Mouse (Mus musculus): Measurements from ENCODE around the gene Traf3ip1. TPM values are rescaled to one million over a fixed set of nuclear protein-coding genes. Genes with fewer than 3 reads are reported as not detected.

Traf3ip1 gene
- polyA plus RNA-seq, 1 experiment, result 20.0 TPM

- Histone ChIP-seq H3K27me3 (ENCODE audit: control insufficient read depth, insufficient read depth, low read length) (no peaks in the 10 kb centered on the region), H3K4me3 (replicated peaks; ENCODE audit: insufficient read depth, low read depth, low read length) (no peak overlapping the region), H3K27ac (ENCODE audit: insufficient read depth, low read length) (no peak overlapping the region), H3K4me1 (ENCODE audit: control insufficient read depth, insufficient read depth, low read length) (peaks cover 25% of the 10 kb centered on the region)
- 71% methylated on average over 9 of the region's 9 CpGs for WGBS
- DNase-seq, result no peak
- no peak for TF ChIP-seq CTCF (IDR thresholded peaks at IDR 0.05; ENCODE audit: borderline replicate concordance, insufficient read depth, low read depth, low read length)
- no peak for TF ChIP-seq POLR2A (IDR thresholded peaks at IDR 0.05; ENCODE audit: borderline replicate concordance, insufficient read depth, low read length)
Measured at GRCm38 (mm10) chr1:91453932-91454331, 40.5 kb upstream of the Traf3ip1 start.

GRCm38 (mm10) chr1:91454366-91454765 lies 40.1 kb upstream of the Traf3ip1 start:
- whole genome bisulfite sequencing, result 62% methylated on average over 3 of the region's 3 CpGs
- no peak overlapping the region for H3K4me3 ChIP-seq (replicated peaks; ENCODE audit: insufficient read depth, low read depth, low read length)
- H3K27ac ChIP-seq (ENCODE audit: insufficient read depth, low read length), result no peak overlapping the region
- DNase-seq, result no peak
- peaks cover 25% of the 10 kb centered on the region for H3K4me1 ChIP-seq (ENCODE audit: control insufficient read depth, insufficient read depth, low read length)
- H3K27me3 ChIP-seq (ENCODE audit: control insufficient read depth, insufficient read depth, low read length), result no peaks in the 10 kb centered on the region
- TF ChIP-seq CTCF (IDR thresholded peaks at IDR 0.05; ENCODE audit: borderline replicate concordance, insufficient read depth, low read depth, low read length), result no peak
- no peak for TF ChIP-seq POLR2A (IDR thresholded peaks at IDR 0.05; ENCODE audit: borderline replicate concordance, insufficient read depth, low read length)

- H3K27ac ChIP-seq (ENCODE audit: insufficient read depth, low read length), result no peak overlapping the region
- WGBS, result 59% methylated on average over 3 of the region's 3 CpGs
- TF ChIP-seq POLR2A (IDR thresholded peaks at IDR 0.05; ENCODE audit: borderline replicate concordance, insufficient read depth, low read length) (no peak), CTCF (IDR thresholded peaks at IDR 0.05; ENCODE audit: borderline replicate concordance, insufficient read depth, low read depth, low read length) (no peak)
Measured at GRCm38 (mm10) chr1:91454927-91455326, 39.5 kb upstream of the Traf3ip1 start.

GRCm38 (mm10) chr1:91455661-91456161 lies 38.7 kb upstream of the Traf3ip1 start:
- no peak for DNase-seq
- no peak overlapping the region for H3K4me3 ChIP-seq (replicated peaks; ENCODE audit: insufficient read depth, low read depth, low read length)
- WGBS, result 45% methylated on average over 7 of the region's 7 CpGs
- peaks cover 25% of the 10 kb centered on the region for H3K4me1 ChIP-seq (ENCODE audit: control insufficient read depth, insufficient read depth, low read length)
- TF ChIP-seq POLR2A (IDR thresholded peaks at IDR 0.05; ENCODE audit: borderline replicate concordance, insufficient read depth, low read length) (no peak), CTCF (IDR thresholded peaks at IDR 0.05; ENCODE audit: borderline replicate concordance, insufficient read depth, low read depth, low read length) (no peak)
- no peaks in the 10 kb centered on the region for H3K27me3 ChIP-seq (ENCODE audit: control insufficient read depth, insufficient read depth, low read length)
- H3K27ac ChIP-seq (ENCODE audit: insufficient read depth, low read length), result no peak overlapping the region

More at GRCm38 (mm10) chr1:91454927-91455326, 39.5 kb upstream of the Traf3ip1 start:
- Histone ChIP-seq H3K4me3 (replicated peaks; ENCODE audit: insufficient read depth, low read depth, low read length) (no peak overlapping the region), H3K27me3 (ENCODE audit: control insufficient read depth, insufficient read depth, low read length) (no peaks in the 10 kb centered on the region), H3K4me1 (ENCODE audit: control insufficient read depth, insufficient read depth, low read length) (peaks cover 25% of the 10 kb centered on the region)
- no peak for DNase-seq

- TF ChIP-seq POLR2A (IDR thresholded peaks at IDR 0.05; ENCODE audit: borderline replicate concordance, insufficient read depth, low read length) (no peak), CTCF (IDR thresholded peaks at IDR 0.05; ENCODE audit: borderline replicate concordance, insufficient read depth, low read depth, low read length) (no peak)
- Histone ChIP-seq H3K27me3 (ENCODE audit: control insufficient read depth, insufficient read depth, low read length) (no peaks in the 10 kb centered on the region), H3K4me1 (ENCODE audit: control insufficient read depth, insufficient read depth, low read length) (peaks cover 25% of the 10 kb centered on the region), H3K27ac (ENCODE audit: insufficient read depth, low read length) (no peak overlapping the region), H3K4me3 (replicated peaks; ENCODE audit: insufficient read depth, low read depth, low read length) (no peak overlapping the region)
- WGBS, result 28% methylated on average over 11 of the region's 11 CpGs
- DNase-seq, result peak in 1 of 2 experiments; percentile 24
Measured at GRCm38 (mm10) chr1:91456301-91456801, 38.1 kb upstream of the Traf3ip1 start.

- TF ChIP-seq CTCF (IDR thresholded peaks at IDR 0.05; ENCODE audit: borderline replicate concordance, insufficient read depth, low read depth, low read length), result no peak
- no peak for TF ChIP-seq POLR2A (IDR thresholded peaks at IDR 0.05; ENCODE audit: borderline replicate concordance, insufficient read depth, low read length)
- no peaks in the 10 kb centered on the region for H3K27me3 ChIP-seq (ENCODE audit: control insufficient read depth, insufficient read depth, low read length)
- peaks cover 19% of the 10 kb centered on the region for H3K4me1 ChIP-seq (ENCODE audit: control insufficient read depth, insufficient read depth, low read length)
- H3K27ac ChIP-seq (ENCODE audit: insufficient read depth, low read length), result no peak overlapping the region
- no peak for DNase-seq
- H3K4me3 ChIP-seq (replicated peaks; ENCODE audit: insufficient read depth, low read depth, low read length), result no peak overlapping the region
- WGBS, result 81% methylated on average over 4 of the region's 4 CpGs
Measured at GRCm38 (mm10) chr1:91457116-91457515, 37.3 kb upstream of the Traf3ip1 start.

GRCm38 (mm10) chr1:91457698-91458097 lies 36.7 kb upstream of the Traf3ip1 start:
- 27% methylated on average over 5 of the region's 5 CpGs for WGBS
- Histone ChIP-seq H3K4me1 (ENCODE audit: control insufficient read depth, insufficient read depth, low read length) (peaks cover 15% of the 10 kb centered on the region), H3K27ac (ENCODE audit: insufficient read depth, low read length) (no peak overlapping the region), H3K27me3 (ENCODE audit: control insufficient read depth, insufficient read depth, low read length) (no peaks in the 10 kb centered on the region), H3K4me3 (replicated peaks; ENCODE audit: insufficient read depth, low read depth, low read length) (peak overlapping the region; percentile 71)
- no peak for DNase-seq
- TF ChIP-seq POLR2A (IDR thresholded peaks at IDR 0.05; ENCODE audit: borderline replicate concordance, insufficient read depth, low read length) (no peak), CTCF (IDR thresholded peaks at IDR 0.05; ENCODE audit: borderline replicate concordance, insufficient read depth, low read depth, low read length) (no peak)

GRCm38 (mm10) chr1:91458223-91458861 lies 36.1 kb upstream of the Traf3ip1 start:
- no peaks in the 10 kb centered on the region for H3K27me3 ChIP-seq (ENCODE audit: control insufficient read depth, insufficient read depth, low read length)
- under 1% methylated on average over 8 of the region's 8 CpGs for WGBS
- DNase-seq, result peak; percentile 53 to 72
- H3K27ac ChIP-seq (ENCODE audit: insufficient read depth, low read length), result peak overlapping the region; percentile 62
- H3K4me3 ChIP-seq (replicated peaks; ENCODE audit: insufficient read depth, low read depth, low read length), result peak overlapping the region; percentile 71
- H3K4me1 ChIP-seq (ENCODE audit: control insufficient read depth, insufficient read depth, low read length), result peaks cover 15% of the 10 kb centered on the region
- TF ChIP-seq POLR2A (IDR thresholded peaks at IDR 0.05; ENCODE audit: borderline replicate concordance, insufficient read depth, low read length) (no peak), CTCF (IDR thresholded peaks at IDR 0.05; ENCODE audit: borderline replicate concordance, insufficient read depth, low read depth, low read length) (no peak)
